Mouse (Mus musculus) intestine, embryonic 14.5 days (tissue): ENCODE measurements around the gene Tent5c. TPM values are rescaled to one million over a fixed set of nuclear protein-coding genes. Genes with fewer than 3 reads are reported as not detected.

ENCODE experiments used
- ATAC-seq: fragments of 200-750 bp; cut with Nextera tagmentation; replicated peaks from 2 replicates; pipeline ENCODE4 v1.8.0; 2017; ENCODE audit warnings: low read depth, moderate number of reproducible peaks, moderate TSS enrichment, moderate library complexity; ENCODE audit not compliant: low FRiP score, low TSS enrichment
- DNase-seq: peaks from one replicate; pipeline ENCODE4 v3.0.0-alpha.2; 2018; ENCODE audit warnings: low spot score
- H3K27ac ChIP-seq: fragments of 300-500 bp; sonication (generic); 2 replicates; pipeline ENCODE4 v1.5.1; 2014; ENCODE audit warnings: low read depth, mild to moderate bottlenecking, control low read depth
- H3K27me3 ChIP-seq: fragments of 300-500 bp; sonication (generic); replicated peaks from 2 replicates; pipeline ENCODE4 v1.6.1; 2014; ENCODE audit warnings: low read length, control low read depth; ENCODE audit not compliant: control insufficient read depth, insufficient read depth
- H3K36me3 ChIP-seq: fragments of 300-500 bp; sonication (generic); 2 replicates; pipeline ENCODE4 v1.6.1; 2014; ENCODE audit warnings: low read length, control low read depth; ENCODE audit not compliant: control insufficient read depth, insufficient read depth
- H3K4me1 ChIP-seq: fragments of 300-500 bp; sonication (generic); replicated peaks from 2 replicates; pipeline ENCODE4 v1.6.1; 2014; ENCODE audit warnings: low read length, control low read depth, mixed read lengths; ENCODE audit not compliant: control insufficient read depth, insufficient read depth
- H3K4me2 ChIP-seq: fragments of 300-500 bp; sonication (generic); 2 replicates; pipeline ENCODE4 v1.6.1; 2014; ENCODE audit warnings: low read length
- H3K4me3 ChIP-seq: fragments of 300-500 bp; sonication (generic); 2 replicates; pipeline ENCODE4 v1.5.1; 2014; ENCODE audit warnings: low read depth, low read length, control low read depth, mixed read lengths
- H3K9ac ChIP-seq: fragments of 300-500 bp; sonication (generic); 2 replicates; pipeline ENCODE4 v1.6.1; 2014; ENCODE audit warnings: mild to moderate bottlenecking, low read length
- H3K9me3 ChIP-seq: fragments of 300-500 bp; sonication (generic); 2 replicates; pipeline ENCODE4 v1.6.1; 2016; ENCODE audit warnings: low read length, control low read depth; ENCODE audit not compliant: control insufficient read depth
- WGBS: fragments of 180-500 bp; shearing (Covaris S2); extraction: QIAGEN DNeasy Blood & Tissue Kit; methylation state at CpG from one replicate; pipeline ENCODE4 v1.1.7; 2014; 5-methylcytosine and 5-hydroxymethylcytosine counted together
- polyA plus RNA-seq: library from polyadenylated mRNA; unstranded; fragments of >200 nt; fragmentation: Nextera tagmentation; extraction: Ambion mirVana; gene quantifications from 2 replicates; pipeline ENCODE4 v1.2.1, GENCODE M21; 2014

The Tent5c gene
- polyA plus RNA-seq, 1 experiment from 2014 or later: 8.0 TPM

DNA sequence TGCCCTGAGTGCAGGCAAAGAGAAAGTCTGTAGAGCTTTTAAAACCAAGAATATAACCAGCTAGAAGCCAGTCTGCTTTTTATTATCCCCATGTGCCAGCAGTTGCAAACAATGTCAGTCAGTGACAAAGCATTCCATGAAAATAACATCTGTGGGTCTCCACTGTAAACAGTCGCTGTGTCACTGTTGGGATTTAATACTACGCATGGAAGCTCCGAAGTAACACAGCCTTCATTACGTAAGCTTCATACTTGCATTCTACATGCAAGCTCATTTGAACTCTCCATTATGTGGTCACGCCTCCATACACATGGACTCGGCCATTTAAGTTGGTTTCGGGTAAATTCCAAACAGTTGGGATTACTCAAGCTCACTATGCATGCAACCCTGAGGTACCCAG, 77.2 kb downstream of the Tent5c start:
- Histone ChIP-seq H3K36me3 (no peaks in the 10 kb centered on the region), H3K4me3 (no peak overlapping the region), H3K9ac (no peak overlapping the region), H3K9me3 (no peaks in the 10 kb centered on the region), H3K4me2 (no peak overlapping the region), H3K4me1 (no peaks in the 10 kb centered on the region), H3K27me3 (no peaks in the 10 kb centered on the region), H3K27ac (no peak overlapping the region)
- ATAC-seq (no peak), DNase-seq (no peak)
- 67% methylated on average over 7 of the region's 7 CpGs for WGBS

DNA sequence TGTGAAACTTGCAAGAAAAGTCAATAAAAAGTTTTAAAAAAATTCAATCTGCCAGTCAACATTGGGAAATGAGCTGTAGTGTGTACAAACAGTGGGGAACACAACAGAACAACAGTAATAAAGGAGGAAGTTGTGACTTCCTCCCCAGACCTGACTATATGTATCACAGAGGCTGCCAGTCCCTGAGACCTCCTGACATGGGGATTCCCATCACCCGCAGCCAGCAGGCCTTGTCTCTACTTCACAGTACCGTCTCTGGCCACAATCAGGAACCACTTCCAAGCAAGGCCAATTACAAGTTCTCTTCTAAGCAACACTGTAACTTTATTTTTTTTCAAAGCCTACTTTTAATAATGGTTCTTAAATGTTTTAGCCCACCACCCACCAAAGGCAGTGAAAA, 79.8 kb downstream of the Tent5c start:
- H3K4me3 ChIP-seq: no peak overlapping the region
- DNase-seq (no peak), ATAC-seq (no peak)
- H3K27ac ChIP-seq: no peak overlapping the region
- 75% methylated on average over 2 of the region's 2 CpGs for WGBS
- H3K36me3 ChIP-seq: no peaks in the 10 kb centered on the region
- no peaks in the 10 kb centered on the region for H3K27me3 ChIP-seq
- no peak overlapping the region for H3K4me2 ChIP-seq
- no peak overlapping the region for H3K9ac ChIP-seq
- no peaks in the 10 kb centered on the region for H3K4me1 ChIP-seq
- H3K9me3 ChIP-seq: no peaks in the 10 kb centered on the region

DNA sequence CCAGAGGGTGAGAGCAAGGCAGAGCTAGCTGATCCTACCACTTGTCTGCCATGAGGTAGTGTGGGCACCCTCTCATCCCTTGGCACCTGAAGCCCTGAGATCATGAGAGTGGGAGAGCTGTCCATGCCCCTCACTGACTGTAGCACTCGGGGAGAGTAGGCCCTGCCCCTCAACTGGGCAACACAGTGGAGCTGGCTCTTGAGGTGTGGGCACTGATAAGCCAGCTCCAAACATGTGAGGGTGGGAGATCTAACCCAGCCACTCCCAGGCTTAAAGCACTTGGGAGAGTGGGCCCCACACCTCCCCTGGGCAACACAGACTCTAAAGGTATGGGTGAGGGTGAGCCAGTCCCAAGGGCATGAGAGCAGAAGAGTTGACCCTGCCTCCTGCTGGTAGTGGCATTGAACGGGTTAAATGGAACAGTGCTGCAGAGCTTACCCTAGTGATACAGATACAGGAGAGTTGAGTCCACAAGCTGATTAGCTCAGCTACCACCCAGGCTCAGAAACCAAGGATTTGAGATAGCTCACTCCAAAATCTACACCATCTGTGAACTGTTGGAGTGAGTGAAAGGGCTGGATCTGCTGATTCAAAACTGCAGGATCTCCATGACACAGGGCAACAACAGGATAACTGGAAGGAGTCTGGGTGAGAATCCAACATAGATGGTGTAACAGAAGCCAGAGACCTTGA, 80.6 kb downstream of the Tent5c start:
- Histone ChIP-seq H3K27ac (no peak overlapping the region), H3K9me3 (no peaks in the 10 kb centered on the region), H3K4me3 (no peak overlapping the region), H3K9ac (no peak overlapping the region), H3K4me2 (no peak overlapping the region), H3K36me3 (no peaks in the 10 kb centered on the region), H3K4me1 (no peaks in the 10 kb centered on the region), H3K27me3 (no peaks in the 10 kb centered on the region)
- DNase-seq: no peak
- ATAC-seq: no peak
- WGBS: 80% methylated on average over 2 of the region's 2 CpGs

DNA sequence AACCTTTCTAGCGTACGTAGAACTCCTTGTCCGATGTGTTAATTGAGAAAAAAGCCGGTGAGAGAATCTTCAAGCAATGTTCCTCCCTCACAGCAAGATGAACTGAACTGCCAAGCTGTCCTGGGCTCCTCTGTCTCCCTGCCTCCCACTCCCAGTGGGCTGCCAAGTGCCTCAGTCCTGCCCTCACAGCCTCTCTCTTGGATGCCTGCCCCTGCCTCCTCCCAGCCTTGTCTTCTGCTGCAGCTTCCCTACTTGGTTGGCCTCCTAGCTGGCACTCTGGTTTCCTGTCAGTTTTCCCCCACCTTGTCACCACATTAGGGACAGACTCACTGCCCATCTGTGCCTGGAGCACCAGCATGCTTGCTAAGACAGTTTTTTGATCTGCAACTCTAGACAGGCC, 86.5 kb downstream of the Tent5c start:
- Histone ChIP-seq H3K4me2 (no peak overlapping the region), H3K27me3 (no peaks in the 10 kb centered on the region), H3K36me3 (no peaks in the 10 kb centered on the region), H3K9ac (no peak overlapping the region), H3K4me1 (no peaks in the 10 kb centered on the region), H3K9me3 (no peaks in the 10 kb centered on the region), H3K27ac (no peak overlapping the region), H3K4me3 (no peak overlapping the region)
- whole genome bisulfite sequencing: 83% methylated on average over 4 of the region's 4 CpGs
- DNase-seq: no peak
- ATAC-seq: no peak

Other genes with a start within 250 kb of the Tent5c start
- 79.1 and 97.2 TPM in 2 replicates for gene Man1a2, start 196.2 kb upstream of the Tent5c start, polyA plus RNA-seq